Mouse (Mus musculus): ENCODE results near the gene Olfr17.
"Not testable (repeated sequence)": the region's sequence is repeated elsewhere in the genome, so short reads cannot be mapped to it uniquely, and the experiment has no call there.

Olfr17 gene

DNA sequence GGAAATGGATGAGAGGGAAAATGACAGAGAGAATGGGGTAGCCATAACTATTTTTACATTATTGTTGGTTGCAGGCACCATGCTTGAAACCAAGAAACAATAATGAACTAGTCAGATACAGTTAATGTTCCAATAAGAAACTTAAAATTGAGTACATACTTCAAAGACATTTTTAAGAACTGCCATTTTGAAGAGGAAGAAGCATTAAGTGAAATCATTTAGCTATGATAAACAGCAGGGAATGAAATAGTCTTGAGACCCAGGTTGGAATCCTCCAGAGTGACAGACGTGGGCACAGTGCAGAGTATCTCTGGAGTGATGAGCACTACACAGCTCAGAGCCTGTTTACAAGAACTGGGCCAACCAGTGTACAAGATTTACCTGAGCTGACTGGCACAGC is at the start of gene Olfr17:
Gene Olfr17, plus strand, starts transcription at position 301 of the 400 bp plus-strand sequence.
- no peak for DNase-seq (ENCODE audit: low spot score)

DNA sequence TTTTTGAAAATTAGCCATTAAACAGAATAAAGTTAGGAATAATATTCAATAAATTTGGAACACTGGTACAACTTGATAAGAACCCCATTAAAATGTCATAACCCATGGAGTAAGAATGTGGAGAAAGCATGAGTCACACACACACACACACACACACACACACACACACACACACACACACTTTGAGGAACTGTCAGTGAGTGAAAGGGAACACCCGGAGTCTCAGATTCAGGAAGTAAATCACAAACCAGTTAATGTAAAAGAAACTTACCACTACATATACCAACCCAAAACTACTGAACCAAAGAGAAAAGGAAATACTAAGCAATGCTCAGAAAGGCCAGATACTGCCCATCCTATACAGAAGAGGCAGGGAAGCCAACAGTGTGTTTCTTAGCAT is 48.6 kb upstream of the Olfr17 start:
- DNase-seq (ENCODE audit: low spot score): no peak

DNA sequence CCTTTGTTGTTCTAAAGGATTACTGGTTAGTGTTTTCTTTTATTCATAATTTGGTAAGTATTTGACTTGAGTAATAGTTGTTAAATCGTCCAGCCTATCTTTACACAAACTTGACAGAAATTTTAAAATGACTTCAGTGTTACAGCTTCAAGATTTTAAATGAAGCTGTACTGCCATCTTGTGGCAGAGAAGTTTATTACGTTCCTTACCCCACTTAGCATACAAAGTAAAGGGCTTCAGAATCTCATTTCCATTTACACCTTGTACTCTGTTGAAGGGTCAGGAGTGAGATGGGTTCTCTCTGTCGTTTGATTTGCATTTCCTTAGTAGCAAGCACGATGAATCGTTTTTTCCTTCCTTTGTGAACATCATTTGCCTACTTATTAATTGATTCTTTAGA is 47.2 kb upstream of the Olfr17 start:
- DNase-seq (ENCODE audit: low spot score): peak; percentile 45

DNA sequence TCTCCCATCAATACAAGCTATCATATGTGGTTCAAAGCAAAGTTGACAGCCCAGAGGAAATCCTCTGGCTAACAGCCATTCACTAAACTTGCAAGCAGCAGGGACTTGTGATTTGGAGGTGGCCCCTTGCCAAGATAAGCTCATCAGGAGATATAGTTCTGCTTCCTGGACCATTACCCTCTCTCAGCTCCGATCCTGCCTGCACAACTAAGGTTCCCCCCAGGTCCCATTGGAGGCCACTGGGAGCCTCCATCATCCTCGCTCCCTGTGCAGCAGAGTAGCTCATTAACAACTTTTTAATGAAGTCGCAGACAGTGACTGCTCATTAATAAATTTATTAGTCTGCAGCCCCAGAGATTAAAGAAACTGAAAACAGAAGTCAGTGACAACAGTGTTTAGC is 45.4 kb upstream of the Olfr17 start:
- DNase-seq (ENCODE audit: low spot score): no peak

DNA sequence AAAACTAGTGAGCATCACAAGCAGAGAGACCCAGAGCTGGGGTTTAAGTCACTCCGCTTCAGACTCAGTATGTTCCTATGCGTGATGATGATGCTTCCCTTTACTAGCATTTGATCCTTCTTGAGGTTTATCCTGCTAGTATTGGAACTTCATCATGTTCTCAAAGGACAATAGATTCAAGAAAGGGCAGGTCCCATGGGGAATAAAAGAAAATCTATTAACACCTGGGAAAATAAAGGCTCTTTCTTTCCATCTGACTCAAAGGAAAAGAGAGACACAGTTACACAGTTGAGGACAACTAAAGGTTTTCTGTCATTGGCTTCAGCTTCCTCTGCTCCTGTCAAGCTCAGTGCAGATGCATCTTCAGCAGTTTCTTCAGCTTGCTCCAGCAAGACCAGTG is 22.3 kb upstream of the Olfr17 start, which contains the start of gene Olfr714:
Gene Olfr714, plus strand, starts transcription at position 301 of the 400 bp plus-strand sequence.
- no peak for DNase-seq (ENCODE audit: low spot score)

DNA sequence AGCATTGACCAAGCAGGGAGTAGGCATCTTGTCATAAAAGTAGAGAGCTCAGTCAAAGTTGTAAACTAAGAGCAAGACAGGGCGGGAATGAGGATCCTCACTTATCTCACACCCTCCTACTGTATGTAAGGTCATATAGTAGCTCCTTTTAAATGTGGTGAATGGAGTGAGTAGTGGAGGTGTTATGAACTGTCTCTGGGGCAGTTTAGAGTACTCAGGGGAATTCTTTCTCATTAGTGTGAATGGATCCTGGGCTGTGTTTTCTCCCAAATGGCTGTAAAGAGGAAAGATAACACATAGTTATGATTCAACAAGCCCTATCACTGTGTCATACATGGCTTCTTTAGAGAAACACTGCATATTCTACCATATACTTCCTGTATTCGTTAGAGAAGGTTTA is 17.2 kb downstream of the Olfr17 start, which contains the start of gene Olfr715b:
Gene Olfr715b, minus strand, starts transcription at position 101 of the 400 bp plus-strand sequence.
- not testable (repeated sequence) for DNase-seq (ENCODE audit: low spot score)

DNA sequence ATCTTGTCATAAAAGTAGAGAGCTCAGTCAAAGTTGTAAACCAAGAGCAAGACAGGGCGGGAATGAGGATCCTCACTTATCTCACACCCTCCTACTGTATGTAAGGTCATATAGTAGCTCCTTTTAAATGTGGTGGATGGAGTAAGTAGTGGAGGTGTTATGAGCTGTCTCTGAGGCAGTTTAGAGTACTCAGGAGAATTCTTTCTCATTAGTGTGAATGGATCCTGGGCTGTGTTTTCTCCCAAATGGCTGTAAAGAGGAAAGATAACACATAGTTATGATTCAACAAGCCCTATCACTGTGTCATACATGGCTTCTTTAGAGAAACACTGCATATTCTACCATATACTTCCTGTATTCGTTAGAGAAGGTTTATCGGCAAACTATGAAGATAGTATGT is 38.0 kb downstream of the Olfr17 start, which contains the start of gene Olfr715:
Gene Olfr715, minus strand, starts transcription at position 101 of the 400 bp plus-strand sequence.
- DNase-seq (ENCODE audit: low spot score): not testable (repeated sequence)

DNA sequence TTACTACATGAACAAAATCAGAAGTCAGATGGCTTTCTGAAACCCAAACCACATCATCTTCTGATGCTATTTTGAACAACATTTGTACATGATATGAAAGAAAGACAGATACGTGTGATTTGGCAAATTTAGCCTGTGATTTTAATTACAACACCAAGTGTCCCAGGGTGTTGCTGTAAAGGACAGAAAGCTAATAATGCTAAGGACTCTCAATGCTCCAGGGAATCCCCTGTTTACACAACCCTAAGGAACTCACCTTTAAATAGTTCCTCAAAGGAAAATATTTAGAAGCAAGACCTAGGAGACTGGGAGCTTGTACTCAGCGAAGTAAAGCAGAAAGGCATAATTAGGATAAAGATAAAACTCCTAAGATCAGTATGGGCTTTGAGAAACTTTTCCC is 45.0 kb downstream of the Olfr17 start, which contains the start of gene Olfr716:
Gene Olfr716, plus strand, starts transcription at position 301 of the 400 bp plus-strand sequence.
- DNase-seq (ENCODE audit: low spot score): not testable (repeated sequence)
